Mouse (Mus musculus) Muller cell, postnatal 12 days (primary cell): ENCODE measurements around the gene Olfr713.

Experiments used
- DNase-seq: peaks from one replicate; pipeline ENCODE4 v3.0.0-alpha.2; 2015; ENCODE audit errors: inconsistent ontology term

Olfr713 gene

DNA sequence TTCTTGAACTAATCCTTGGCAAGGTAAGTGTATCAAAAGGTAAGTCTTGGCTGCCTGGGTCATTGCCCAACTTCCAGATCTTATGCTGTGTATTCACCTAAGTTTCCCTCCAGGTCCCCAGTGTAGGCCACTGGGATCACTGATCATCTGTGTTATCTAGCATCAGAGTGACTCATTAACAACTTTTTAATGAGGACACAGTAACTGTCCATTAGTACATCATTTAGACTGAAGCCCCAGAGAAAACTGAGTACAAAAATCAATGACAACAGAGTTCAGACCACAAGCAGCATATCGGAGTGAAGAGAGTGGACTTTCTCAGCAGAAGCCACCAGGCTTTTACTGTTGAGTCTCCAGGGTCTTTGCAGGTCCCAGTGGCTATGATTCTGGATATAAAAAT lies at the start of gene Olfr713:
Gene Olfr713 (plus strand): TSS at position 301 of the 400 bp plus-strand sequence.
- DNase-seq: no peak

DNA sequence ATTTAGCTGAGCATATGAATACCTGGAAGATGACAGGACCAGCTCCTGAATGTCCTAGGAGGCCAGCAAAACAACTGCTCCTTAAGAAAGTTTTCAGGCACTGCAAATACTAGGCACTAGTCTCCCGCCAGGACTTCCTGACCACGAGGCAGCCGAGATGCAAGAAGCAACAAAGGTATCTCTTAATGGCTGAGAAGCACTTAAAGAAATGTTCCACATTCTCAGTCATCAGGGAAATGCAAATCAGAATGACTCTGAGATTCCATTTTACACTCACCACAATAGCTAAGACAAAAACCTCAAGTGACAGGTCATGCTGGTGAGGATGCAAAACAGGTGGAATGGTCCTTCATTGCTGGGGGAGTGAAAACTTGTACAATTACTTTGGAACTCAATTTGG lies 45.7 kb upstream of the Olfr713 start:
- DNase-seq: no peak

- DNase-seq: no peak
Measured at GRCm38 (mm10) chr7:107000798-107001197, 30.2 kb upstream of the Olfr713 start.

DNA sequence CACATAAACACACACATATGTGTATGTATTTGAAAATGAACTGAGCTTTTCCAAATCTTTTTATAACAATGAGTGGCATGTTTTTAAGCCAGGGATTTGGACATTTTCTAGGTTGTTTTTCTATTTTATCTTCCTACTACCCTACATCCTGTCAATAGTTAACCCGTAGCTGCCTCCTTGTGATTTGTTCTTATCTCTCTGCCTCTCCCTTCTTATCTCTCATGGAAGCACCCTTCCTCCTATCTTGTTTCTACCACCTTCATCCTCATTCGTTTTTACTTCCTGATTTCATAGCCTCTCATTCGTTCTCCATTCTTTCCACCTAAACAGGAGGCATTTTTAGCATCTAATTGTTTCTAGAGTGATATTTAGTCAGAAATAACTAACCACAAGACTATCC lies 26.8 kb upstream of the Olfr713 start:
- no peak for DNase-seq

DNA sequence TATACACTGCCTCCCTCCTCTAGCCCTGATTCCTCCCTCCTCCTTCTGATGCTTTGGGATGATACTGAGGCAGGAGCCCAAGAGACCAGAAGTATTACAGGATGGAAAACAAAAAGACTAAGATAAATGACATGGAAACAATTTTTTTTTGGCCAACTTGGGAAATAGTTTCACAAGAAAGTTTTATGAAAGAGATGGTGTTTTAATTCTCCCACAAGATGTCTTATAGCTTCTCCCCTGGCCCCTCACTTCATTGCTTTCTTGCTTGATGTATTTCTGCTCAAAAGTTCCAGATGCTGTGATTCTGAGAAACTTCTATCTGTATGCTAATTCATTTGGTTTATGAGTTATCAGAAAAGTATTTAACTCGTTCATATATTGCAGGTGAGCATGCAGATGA lies 25.0 kb upstream of the Olfr713 start, which contains the start of gene Olfr2:
Gene Olfr2 (minus strand): TSS at position 101 of the 400 bp plus-strand sequence.
- no peak for DNase-seq

- DNase-seq: no peak
Measured at GRCm38 (mm10) chr7:107039934-107040563, 9.1 kb downstream of the Olfr713 start.

DNA sequence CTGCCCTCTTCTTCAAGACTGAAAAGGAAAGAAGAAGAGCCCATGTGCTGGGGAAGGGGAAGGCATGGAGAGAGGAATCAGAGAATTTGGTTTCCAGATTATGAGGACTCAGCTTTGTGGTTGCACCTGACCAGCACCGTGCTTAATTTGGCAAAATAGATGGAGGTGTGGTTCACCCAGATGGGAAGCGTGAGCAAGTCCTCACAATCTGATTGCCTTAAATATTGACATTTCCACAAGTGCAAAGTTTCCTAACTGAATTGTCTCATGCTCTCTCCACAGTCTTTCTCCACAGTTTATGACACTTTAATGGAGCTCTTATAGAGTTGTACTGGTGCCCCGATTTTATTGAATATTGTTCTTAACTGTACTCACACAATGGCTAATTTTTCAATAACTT lies 12.2 kb downstream of the Olfr713 start:
- DNase-seq: no peak

- DNase-seq: no peak
Measured at GRCm38 (mm10) chr7:107044407-107044806, 13.4 kb downstream of the Olfr713 start.

- peak; percentile 10 for DNase-seq
Measured at GRCm38 (mm10) chr7:107045833-107046232, 14.9 kb downstream of the Olfr713 start.

DNA sequence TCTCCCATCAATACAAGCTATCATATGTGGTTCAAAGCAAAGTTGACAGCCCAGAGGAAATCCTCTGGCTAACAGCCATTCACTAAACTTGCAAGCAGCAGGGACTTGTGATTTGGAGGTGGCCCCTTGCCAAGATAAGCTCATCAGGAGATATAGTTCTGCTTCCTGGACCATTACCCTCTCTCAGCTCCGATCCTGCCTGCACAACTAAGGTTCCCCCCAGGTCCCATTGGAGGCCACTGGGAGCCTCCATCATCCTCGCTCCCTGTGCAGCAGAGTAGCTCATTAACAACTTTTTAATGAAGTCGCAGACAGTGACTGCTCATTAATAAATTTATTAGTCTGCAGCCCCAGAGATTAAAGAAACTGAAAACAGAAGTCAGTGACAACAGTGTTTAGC lies 16.6 kb downstream of the Olfr713 start:
- DNase-seq: no peak

- DNase-seq: no peak
Measured at GRCm38 (mm10) chr7:107070681-107071080, 39.7 kb downstream of the Olfr713 start, which contains the start of gene Olfr714. TSS of gene Olfr714 (plus strand) at chr7:107070981.
